Mouse (Mus musculus) heart, adult 2 months (tissue): Measurements from ENCODE around the gene Mctp2.
A peak's percentile ranks its signal among the peaks of the same experiment; 100 is the strongest.

Experiments used
- CTCF ChIP-seq: fragments of 200-600 bp; IDR thresholded peaks from 2 replicates; pipeline ENCODE4 v1.8.1; 2022; ENCODE audit warnings: antibody characterized with exemption, mild to moderate bottlenecking, moderate library complexity
- POLR2A ChIP-seq: fragments of 200-500 bp; IDR thresholded peaks from 2 replicates; pipeline ENCODE4 v1.6.1; 2011; ENCODE audit warnings: mild to moderate bottlenecking, low read depth, low read length, control low read depth; ENCODE audit not compliant: insufficient read depth

GRCm38 (mm10) chr7:72238575-72238974, 67.8 kb downstream of the Mctp2 start:
- TF ChIP-seq CTCF, result peak; percentile 90
- no peak for TF ChIP-seq POLR2A
